Mouse (Mus musculus): Measurements from ENCODE around the gene Dek.

DNA sequence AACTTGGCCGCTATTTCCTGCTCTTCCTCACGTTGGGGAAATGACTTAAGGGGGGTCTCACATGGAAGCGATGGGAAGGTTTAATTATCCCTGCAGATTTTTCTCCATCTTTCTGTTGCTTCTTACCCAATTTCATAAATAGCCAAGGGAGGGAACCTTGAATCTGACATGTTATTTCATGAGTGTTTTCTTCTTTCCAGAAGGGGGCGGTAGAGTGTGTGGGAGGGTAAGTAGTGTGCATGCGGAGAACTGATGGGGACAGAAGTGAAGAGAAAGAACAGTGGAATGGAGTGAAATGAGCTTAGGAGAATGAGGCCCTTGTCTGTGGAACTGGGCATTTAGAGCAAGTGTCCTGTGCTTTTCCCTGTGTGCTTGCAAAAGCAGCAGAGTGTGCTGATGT lies 27.2 kb downstream of the Dek start:
- TF ChIP-seq POLR2A (IDR thresholded peaks at IDR 0.05; ENCODE audit: borderline replicate concordance, extremely low read depth, insufficient read depth, insufficient read length, poor library complexity, severe bottlenecking) (no peak), CTCF (IDR thresholded peaks at IDR 0.05; ENCODE audit: borderline replicate concordance, extremely low read depth, insufficient read depth, insufficient read length) (peak; percentile 12; the same call in 1 of the 2 replicates)
